Mouse (Mus musculus) liver, embryonic 15.5 days (tissue): ENCODE measurements around the gene Cnnm1. TPM values are rescaled to one million over a fixed set of nuclear protein-coding genes. Genes with fewer than 3 reads are reported as not detected.

Source experiments
- ATAC-seq: fragments of 200-750 bp; cut with Nextera tagmentation; 2 replicates; pipeline ENCODE4 v1.8.0; 2017; ENCODE audit warnings: moderate number of reproducible peaks, mild to moderate bottlenecking, moderate library complexity; ENCODE audit not compliant: insufficient read depth
- H3K27ac ChIP-seq: fragments of 300-500 bp; sonication (generic); replicated peaks from 2 replicates; pipeline ENCODE4 v1.5.1; 2015; ENCODE audit warnings: mild to moderate bottlenecking, inconsistent platforms
- H3K27me3 ChIP-seq: fragments of 300-500 bp; sonication (generic); 2 replicates; pipeline ENCODE4 v1.6.1; 2015; ENCODE audit warnings: mild to moderate bottlenecking, inconsistent platforms
- H3K36me3 ChIP-seq: fragments of 300-500 bp; sonication (generic); replicated peaks from 2 replicates; pipeline ENCODE4 v1.6.1; 2015; ENCODE audit warnings: moderate library complexity, mild to moderate bottlenecking, inconsistent platforms
- H3K4me1 ChIP-seq: fragments of 300-500 bp; sonication (generic); replicated peaks from 2 replicates; pipeline ENCODE4 v1.6.1; 2015; ENCODE audit warnings: inconsistent platforms
- H3K4me2 ChIP-seq: fragments of 300-500 bp; sonication (generic); 2 replicates; pipeline ENCODE4 v1.6.1; 2015; ENCODE audit warnings: moderate library complexity, mild to moderate bottlenecking, inconsistent platforms
- H3K4me3 ChIP-seq: fragments of 300-500 bp; sonication (generic); replicated peaks from 2 replicates; pipeline ENCODE4 v1.5.1; 2015; ENCODE audit warnings: mild to moderate bottlenecking, inconsistent platforms
- H3K9ac ChIP-seq: fragments of 300-500 bp; sonication (generic); 2 replicates; pipeline ENCODE4 v1.6.1; 2015; ENCODE audit warnings: moderate library complexity, mild to moderate bottlenecking, inconsistent platforms
- H3K9me3 ChIP-seq: fragments of 300-500 bp; sonication (generic); replicated peaks from 2 replicates; pipeline ENCODE4 v1.6.1; 2016; ENCODE audit warnings: inconsistent platforms
- WGBS: fragments of 180-500 bp; shearing (Covaris S2); methylation state at CpG from one replicate; pipeline ENCODE4 v1.1.7; 2015; ENCODE audit warnings: mixed read lengths; ENCODE audit not compliant: insufficient replicate concordance; 5-methylcytosine and 5-hydroxymethylcytosine counted together
- polyA plus RNA-seq: library from polyadenylated mRNA; unstranded; fragments of >200 nt; fragmentation: Nextera tagmentation; extraction: Ambion mirVana; gene quantifications from 2 replicates; pipeline ENCODE4 v1.2.1, GENCODE M21; 2015

The Cnnm1 gene
- polyA plus RNA-seq, 1 experiment from 2014 or later: 0.21 TPM

DNA sequence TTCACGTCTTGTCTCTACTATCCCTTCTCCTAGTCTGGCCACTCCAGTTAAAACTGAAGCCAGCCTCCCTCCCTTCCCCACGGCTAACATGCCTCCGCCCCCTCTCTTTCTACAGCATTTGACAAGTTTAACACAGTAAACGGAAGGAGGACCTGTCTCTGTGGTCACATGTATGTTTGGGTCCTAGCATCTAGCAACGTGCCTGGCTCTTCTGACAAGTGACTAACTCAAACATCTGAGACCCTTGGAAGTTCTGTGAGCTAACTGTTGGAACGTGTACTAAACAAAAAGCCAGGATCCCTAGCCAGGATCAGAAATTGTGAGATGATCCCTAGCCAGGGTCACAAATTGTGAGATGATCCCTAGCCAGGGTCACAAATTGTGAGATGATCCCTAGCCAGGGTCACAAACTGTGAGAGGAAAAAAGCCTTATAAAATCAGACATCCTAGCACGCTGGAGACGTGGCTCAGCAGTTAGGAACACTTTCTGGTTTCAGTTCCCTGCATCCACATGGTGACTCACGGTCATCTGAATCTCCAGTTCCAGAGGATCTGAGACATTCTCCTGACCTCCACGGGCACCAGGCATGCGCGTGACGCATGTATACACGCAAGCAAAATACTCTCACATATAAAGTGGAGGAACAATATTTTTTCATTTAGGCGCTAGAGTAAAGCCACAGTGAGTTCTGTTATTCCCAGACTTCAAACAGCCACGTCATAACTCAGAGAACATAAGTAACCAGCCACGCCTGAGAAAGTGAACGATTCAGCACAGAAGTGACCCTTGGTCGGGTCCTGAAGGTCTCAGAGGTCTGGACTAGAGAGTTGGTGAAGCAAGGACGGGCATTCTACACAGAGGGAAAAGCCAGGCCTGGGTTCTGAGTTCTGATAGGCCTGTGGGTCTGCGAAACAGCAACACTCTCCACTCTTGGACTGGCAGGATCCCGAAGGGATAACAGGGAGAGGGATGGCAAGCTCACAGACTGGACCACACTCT, 71.7 kb downstream of the Cnnm1 start:
- peaks cover 38% of the 10 kb centered on the region for H3K36me3 ChIP-seq
- H3K9ac ChIP-seq: no peak overlapping the region
- no peak overlapping the region for H3K4me3 ChIP-seq
- WGBS: 69% methylated on average over 22 of the region's 22 CpGs
- peak overlapping the region; percentile 12; the same call in 1 of the 2 replicates for H3K27ac ChIP-seq
- no peaks in the 10 kb centered on the region for H3K27me3 ChIP-seq
- H3K4me1 ChIP-seq: peaks cover 42% of the 10 kb centered on the region
- H3K4me2 ChIP-seq: no peak overlapping the region
- no peak for ATAC-seq
- no peaks in the 10 kb centered on the region for H3K9me3 ChIP-seq

DNA sequence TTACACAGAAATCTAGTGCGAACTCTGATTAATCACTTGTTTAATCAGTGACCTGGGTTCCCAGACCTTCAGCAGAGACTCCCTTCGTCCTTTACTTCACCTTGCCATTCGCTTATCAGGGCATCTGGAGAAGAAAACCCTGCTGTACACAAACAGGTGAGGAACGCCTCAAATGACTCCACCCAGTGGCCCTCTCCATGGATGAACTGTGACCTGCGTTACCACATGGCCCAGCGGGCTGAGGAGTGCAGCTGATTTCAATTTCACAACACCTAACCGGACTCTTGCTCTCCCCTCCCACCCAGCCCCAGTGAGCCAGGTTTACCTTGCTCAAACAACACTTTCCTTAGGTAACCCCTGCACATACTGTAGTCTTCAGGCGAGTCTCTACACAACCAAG, 73.6 kb downstream of the Cnnm1 start:
- no peak overlapping the region for H3K4me3 ChIP-seq
- H3K27me3 ChIP-seq: no peaks in the 10 kb centered on the region
- H3K36me3 ChIP-seq: peaks cover 26% of the 10 kb centered on the region
- no peaks in the 10 kb centered on the region for H3K9me3 ChIP-seq
- H3K9ac ChIP-seq: no peak overlapping the region
- H3K4me2 ChIP-seq: no peak overlapping the region
- peak; percentile 71 for ATAC-seq
- H3K27ac ChIP-seq: 0 out of 2 replicates have a peak overlapping the region, but pooled peaks have one; percentile 59
- WGBS: 71% methylated on average over 8 of the region's 8 CpGs
- peaks cover 46% of the 10 kb centered on the region for H3K4me1 ChIP-seq

DNA sequence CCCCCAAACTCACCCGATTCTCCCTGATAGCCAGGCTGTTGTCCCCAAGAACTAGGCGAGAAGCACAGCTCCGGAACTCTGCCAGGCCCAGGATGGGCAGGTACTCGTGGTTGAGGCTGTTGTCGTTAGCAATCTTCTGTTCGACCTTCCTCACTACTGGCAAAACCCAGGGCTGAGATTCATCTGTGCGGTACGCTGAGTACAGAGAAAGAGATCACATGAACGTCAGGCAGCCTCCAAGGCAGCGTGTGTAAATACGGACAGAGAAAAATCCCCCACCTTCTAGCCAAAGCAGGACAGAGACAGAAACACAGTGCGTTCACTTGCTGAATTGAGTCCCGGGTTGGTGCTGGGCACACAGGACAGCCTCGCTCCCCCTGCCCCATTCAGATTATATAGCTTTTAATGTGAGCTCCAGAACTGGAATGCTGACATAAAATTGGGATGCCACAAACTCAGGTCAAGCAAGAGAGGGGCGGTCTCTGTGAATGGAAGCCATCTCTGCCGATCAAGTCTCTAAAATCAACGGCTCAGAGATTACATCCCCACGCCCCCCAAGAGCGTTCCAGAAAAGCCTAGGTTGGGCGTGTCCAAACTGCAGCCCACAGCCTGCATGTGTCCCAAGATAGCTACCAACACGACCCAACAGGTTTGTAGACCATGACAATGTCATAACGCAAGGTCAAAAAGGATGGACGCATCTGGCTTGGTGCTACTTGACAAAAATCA, 75.6 kb downstream of the Cnnm1 start:
- ATAC-seq: no peak
- Histone ChIP-seq H3K9ac (no peak overlapping the region), H3K4me1 (peaks cover 54% of the 10 kb centered on the region), H3K27ac (peak overlapping the region; percentile 51), H3K36me3 (peaks cover 18% of the 10 kb centered on the region), H3K4me3 (no peak overlapping the region), H3K27me3 (no peaks in the 10 kb centered on the region), H3K4me2 (no peak overlapping the region), H3K9me3 (no peaks in the 10 kb centered on the region)
- 69% methylated on average over 23 of the region's 23 CpGs for WGBS

DNA sequence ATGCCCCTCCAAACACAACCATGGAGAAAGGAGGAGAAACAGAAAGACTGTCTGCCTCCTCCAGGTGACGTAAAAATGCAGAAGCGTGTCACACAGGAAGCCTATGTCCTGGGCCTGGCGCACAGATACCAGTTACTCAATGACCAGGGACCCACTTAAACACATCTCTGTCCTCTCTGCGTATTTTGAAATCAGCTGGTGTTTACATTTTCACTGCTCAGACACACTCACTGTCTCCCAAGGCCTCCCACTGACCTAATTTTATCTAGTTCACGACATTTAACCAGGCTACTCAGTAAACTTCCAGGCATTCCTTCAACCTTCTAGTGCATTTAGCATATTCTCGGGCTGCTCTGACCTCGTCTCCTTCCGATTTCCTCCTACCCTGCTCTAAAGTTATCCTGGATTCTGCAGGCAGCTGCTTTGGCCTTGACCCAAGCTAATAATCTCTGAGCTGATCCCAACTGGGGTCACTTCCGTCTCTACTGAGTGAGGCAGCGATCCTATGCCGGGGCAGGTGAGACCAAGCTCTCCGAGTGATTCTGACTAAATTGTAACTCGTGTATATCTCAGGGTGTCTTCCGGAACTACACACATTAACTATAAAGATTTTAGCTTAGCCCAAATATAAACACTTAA, 76.3 kb downstream of the Cnnm1 start:
- Histone ChIP-seq H3K27ac (peak overlapping the region; percentile 51; the same call in 1 of the 2 replicates), H3K9ac (no peak overlapping the region), H3K9me3 (no peaks in the 10 kb centered on the region), H3K4me1 (peaks cover 54% of the 10 kb centered on the region), H3K4me3 (no peak overlapping the region), H3K36me3 (peaks cover 14% of the 10 kb centered on the region), H3K27me3 (no peaks in the 10 kb centered on the region), H3K4me2 (peak overlapping the region; percentile 25)
- 68% methylated on average over 14 of the region's 14 CpGs for WGBS
- ATAC-seq: peak; percentile 41

DNA sequence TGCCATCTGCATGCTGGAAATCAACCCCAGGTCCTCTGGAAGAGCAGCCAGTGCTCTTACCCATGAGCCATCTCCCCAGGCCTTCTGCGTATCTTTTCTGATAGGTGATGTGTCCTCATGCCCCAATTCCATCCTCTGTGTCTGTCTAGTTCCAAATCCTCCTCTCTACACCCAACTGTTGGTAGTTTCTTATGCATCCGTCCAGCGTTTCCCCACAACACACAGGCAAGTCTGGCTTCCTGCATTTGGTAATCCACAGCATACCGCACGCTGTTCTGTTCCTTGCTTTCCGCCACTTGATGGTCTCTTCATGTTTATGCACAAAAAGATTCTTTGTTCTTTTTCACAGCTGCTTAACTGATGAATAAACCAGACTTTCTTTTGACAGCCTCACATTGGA, 77.1 kb downstream of the Cnnm1 start:
- Histone ChIP-seq H3K4me3 (no peak overlapping the region), H3K4me1 (peaks cover 54% of the 10 kb centered on the region), H3K9ac (no peak overlapping the region), H3K36me3 (peaks cover 13% of the 10 kb centered on the region), H3K4me2 (no peak overlapping the region), H3K27ac (no peak overlapping the region), H3K27me3 (no peaks in the 10 kb centered on the region), H3K9me3 (no peaks in the 10 kb centered on the region)
- WGBS: 80% methylated on average over 6 of the region's 6 CpGs
- ATAC-seq: no peak

DNA sequence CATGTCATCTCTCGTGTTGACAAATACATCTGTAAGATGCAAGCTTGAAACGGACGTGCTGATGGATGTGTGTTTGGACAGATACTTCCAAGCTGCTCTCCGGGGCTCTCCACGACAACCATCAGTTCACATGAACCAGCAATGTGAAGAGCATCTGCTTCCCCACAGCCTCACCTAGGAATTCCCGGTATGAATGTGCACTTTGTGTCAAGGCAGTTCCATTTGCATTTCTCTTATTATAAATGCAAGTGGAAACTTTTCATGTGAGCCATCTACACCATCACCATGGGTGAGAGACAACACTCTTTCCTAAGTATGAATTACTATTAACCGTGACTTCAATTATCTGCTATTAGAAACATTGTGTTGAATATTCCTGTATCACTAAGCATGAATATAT, 77.6 kb downstream of the Cnnm1 start:
- Histone ChIP-seq H3K27ac (no peak overlapping the region), H3K27me3 (no peaks in the 10 kb centered on the region)

GRCm38 (mm10) chr19:43518261-43518660, 78.0 kb downstream of the Cnnm1 start:
- Histone ChIP-seq H3K27me3 (no peaks in the 10 kb centered on the region), H3K27ac (no peak overlapping the region), H3K4me3 (no peak overlapping the region), H3K36me3 (peaks cover 13% of the 10 kb centered on the region), H3K4me2 (no peak overlapping the region), H3K9me3 (no peaks in the 10 kb centered on the region), H3K4me1 (peaks cover 59% of the 10 kb centered on the region), H3K9ac (no peak overlapping the region)
- ATAC-seq: no peak
- 67% methylated on average over 7 of the region's 7 CpGs for WGBS

More for the DNA sequence above, 77.6 kb downstream of the Cnnm1 start:
- 81% methylated on average over 7 of the region's 7 CpGs for WGBS
- Histone ChIP-seq H3K4me3 (no peak overlapping the region), H3K36me3 (peaks cover 13% of the 10 kb centered on the region), H3K9me3 (no peaks in the 10 kb centered on the region), H3K9ac (no peak overlapping the region), H3K4me2 (no peak overlapping the region), H3K4me1 (peaks cover 58% of the 10 kb centered on the region)
- ATAC-seq: no peak

DNA sequence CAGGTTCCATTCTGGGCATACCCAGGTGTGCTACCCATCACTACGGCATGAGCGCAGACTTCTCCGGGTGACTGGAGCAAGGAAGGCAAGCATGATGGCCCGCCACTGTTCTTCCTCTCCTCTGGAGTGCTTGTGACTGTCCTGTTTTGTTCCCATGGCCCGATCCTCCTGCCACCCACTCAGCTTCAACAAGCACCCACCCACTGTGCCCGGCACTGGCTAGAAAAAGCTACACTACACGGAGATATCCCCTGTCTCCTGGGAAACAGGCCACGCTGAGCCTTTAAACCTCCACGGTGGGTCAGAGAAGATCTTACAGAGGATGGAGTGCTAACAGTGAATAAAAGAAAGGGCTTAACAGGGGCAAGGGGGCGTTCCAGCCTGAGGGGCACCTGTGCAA, 79.0 kb downstream of the Cnnm1 start:
- Histone ChIP-seq H3K36me3 (peaks cover 13% of the 10 kb centered on the region), H3K27ac (no peak overlapping the region), H3K4me3 (no peak overlapping the region), H3K9me3 (no peaks in the 10 kb centered on the region), H3K9ac (no peak overlapping the region), H3K4me2 (no peak overlapping the region), H3K4me1 (peaks cover 64% of the 10 kb centered on the region), H3K27me3 (no peaks in the 10 kb centered on the region)
- WGBS: 86% methylated on average over 10 of the region's 10 CpGs
- no peak for ATAC-seq

- peak overlapping the region; percentile 34 for H3K4me2 ChIP-seq
- H3K9ac ChIP-seq: no peak overlapping the region
- WGBS: 20% methylated on average over 9 of the region's 10 CpGs
- ATAC-seq: no peak
- H3K27ac ChIP-seq: peak overlapping the region; percentile 57; the same call in 1 of the 2 replicates
- peaks cover 2% of the 10 kb centered on the region; the same call in 1 of the 2 replicates for H3K36me3 ChIP-seq
- peak overlapping the region; percentile 14; the same call in 1 of the 2 replicates for H3K4me3 ChIP-seq
- H3K4me1 ChIP-seq: peaks cover 63% of the 10 kb centered on the region
- no peaks in the 10 kb centered on the region for H3K27me3 ChIP-seq
- no peaks in the 10 kb centered on the region for H3K9me3 ChIP-seq
Measured at GRCm38 (mm10) chr19:43520402-43520801, 80.2 kb downstream of the Cnnm1 start.

GRCm38 (mm10) chr19:43521362-43521761, 81.1 kb downstream of the Cnnm1 start:
- no peak overlapping the region for H3K4me3 ChIP-seq
- H3K4me1 ChIP-seq: peaks cover 57% of the 10 kb centered on the region
- no peak overlapping the region for H3K9ac ChIP-seq
- WGBS: 68% methylated on average over 8 of the region's 8 CpGs
- ATAC-seq: no peak
- peaks cover 2% of the 10 kb centered on the region; the same call in 1 of the 2 replicates for H3K36me3 ChIP-seq
- H3K27ac ChIP-seq: no peak overlapping the region
- H3K4me2 ChIP-seq: no peak overlapping the region
- H3K9me3 ChIP-seq: no peaks in the 10 kb centered on the region
- H3K27me3 ChIP-seq: no peaks in the 10 kb centered on the region
